Mouse (Mus musculus): ENCODE measurements around the gene Bend6.

- TF ChIP-seq POLR2A (IDR thresholded peaks at IDR 0.05; ENCODE audit: insufficient read depth, low read length) (no peak), CTCF (IDR thresholded peaks at IDR 0.05; ENCODE audit: low read depth, low read length) (no peak)
These were observed 4.0 kb upstream of the Bend6 start for GRCm38 (mm10) chr1:33911589-33911988.
